13 mouse cellular contexts compared by ENCODE assay signal in genomic region chr3:84218498-84218897, GRCm38 (mm10). TPM values are rescaled to one million over a fixed set of nuclear protein-coding genes. Genes with fewer than 3 reads are reported as not detected.
DNase-seq lines count a peak whose midpoint lies in the region; ATAC-seq and TF ChIP-seq lines count a peak whose summit lies in the region.
"Had no signal": no experiment of that assay in that cellular context is flagged by ENCODE, and none has a peak within 500 bp of the region (broad histone marks: within the 10 kb centered on the region; RNA-seq: fewer than 3 reads in every experiment).

No protein-coding gene starts in this region.

- H3K4me3 ChIP-seq in embryonic facial prominence, embryonic 10.5 days: peak overlapping the region; percentile 8; the same call in 1 of the 2 replicates
- peak overlapping the region; percentile 51 for H3K4me3 ChIP-seq in forebrain, postnatal 0 days (ENCODE audit: low read depth, low read length)
- peak overlapping the region; percentile 58 for H3K4me3 ChIP-seq in midbrain, embryonic 12.5 days

- WGBS in embryonic facial prominence, embryonic 10.5 days: 61% methylated on average over 2 of the region's 2 CpGs
- WGBS in forebrain, postnatal 0 days: 33% methylated on average over 2 of the region's 2 CpGs
- WGBS in midbrain, embryonic 12.5 days: 52% methylated on average over 2 of the region's 2 CpGs

- no peaks in the 10 kb centered on the region for H3K9me3 ChIP-seq in embryonic facial prominence, embryonic 10.5 days
- no peaks in the 10 kb centered on the region for H3K9me3 ChIP-seq in forebrain, postnatal 0 days (ENCODE audit: low read length)
- H3K9me3 ChIP-seq in midbrain, embryonic 12.5 days: no peaks in the 10 kb centered on the region

- H3K4me1 ChIP-seq in embryonic facial prominence, embryonic 10.5 days: peaks cover 59% of the 10 kb centered on the region
- H3K4me1 ChIP-seq in forebrain, postnatal 0 days (ENCODE audit: insufficient read depth): peaks cover 37% of the 10 kb centered on the region
- H3K4me1 ChIP-seq in midbrain, embryonic 12.5 days: peaks cover 64% of the 10 kb centered on the region

- H3K27me3 ChIP-seq in embryonic facial prominence, embryonic 10.5 days (replicated peaks; ENCODE audit: low read depth, poor library complexity, severe bottlenecking): no peaks in the 10 kb centered on the region; the same call in 1 of the 2 replicates
- H3K27me3 ChIP-seq in forebrain, postnatal 0 days (ENCODE audit: insufficient read depth, low read length): no peaks in the 10 kb centered on the region
- no peaks in the 10 kb centered on the region for H3K27me3 ChIP-seq in midbrain, embryonic 12.5 days

- H3K4me2 ChIP-seq in forebrain, postnatal 0 days (ENCODE audit: low read depth): peak overlapping the region; percentile 56
- H3K4me2 ChIP-seq in midbrain, embryonic 12.5 days (replicated peaks): peak overlapping the region; percentile 65

- no peak for ATAC-seq in forebrain, postnatal 0 days
- no peak for ATAC-seq in midbrain, embryonic 12.5 days (ENCODE audit: low FRiP score, low read depth)

- peak overlapping the region; percentile 64; the same call in 1 of the 2 replicates for H3K9ac ChIP-seq in forebrain, postnatal 0 days
- H3K9ac ChIP-seq in midbrain, embryonic 12.5 days (replicated peaks): 0 out of 2 replicates have a peak overlapping the region, but pooled peaks have one; percentile 44

- no peak for TF ChIP-seq CTCF in forebrain, postnatal 0 days (IDR thresholded peaks at IDR 0.05; ENCODE audit: low read depth)

- no peak overlapping the region; the same call in 1 of the 2 replicates for H3K27ac ChIP-seq in embryonic facial prominence, embryonic 10.5 days (replicated peaks)
- peak overlapping the region; percentile 68; the same call in 1 of the 2 replicates for H3K27ac ChIP-seq in forebrain, postnatal 0 days (ENCODE audit: low read depth, low read length)
- no peak overlapping the region for H3K27ac ChIP-seq in midbrain, embryonic 12.5 days (replicated peaks)

- DNase-seq in 3T3-L1 (ENCODE audit: low read depth, low spot score): peak; percentile 36
- DNase-seq in embryonic facial prominence, embryonic 10.5 days (ENCODE audit: low spot score): no peak
- DNase-seq in forebrain, postnatal 0 days: no peak
- DNase-seq in embryo, embryonic 9.5 days (ENCODE audit: extremely low spot score): no peak
- DNase-seq in spleen, postnatal 36 days (ENCODE audit: low spot score in 2 of 2): no peak
- DNase-seq in frontal cortex, postnatal 10 days (ENCODE audit: low spot score in 2 of 2): no peak
- DNase-seq: cerebellum, adult 8-10 months; gastrocnemius, postnatal 14 days; kidney, adult 11 months had no signal

- no peaks in the 10 kb centered on the region for H3K36me3 ChIP-seq in embryonic facial prominence, embryonic 10.5 days (replicated peaks)
- no peaks in the 10 kb centered on the region for H3K36me3 ChIP-seq in forebrain, postnatal 0 days (ENCODE audit: insufficient read depth)
- no peaks in the 10 kb centered on the region for H3K36me3 ChIP-seq in midbrain, embryonic 12.5 days

RNA-seq across cellular contexts. Expression of gene Gm6525, which starts 44.6 kb away (rescaled TPM):
- polyA plus RNA-seq in embryonic facial prominence, embryonic 10.5 days (2016; fragmentation: Nextera tagmentation; extraction: Ambion mirVana): 0.91 and 1.3 TPM in 2 replicates
- 0.29 TPM in 1 of 2 replicates, not detected in the other for total RNA-seq in forebrain, postnatal 0 days (2014; rRNA removed)
- 0.33 and 2.1 TPM in 2 replicates for polyA plus RNA-seq in forebrain, postnatal 0 days (2015; fragmentation: Nextera tagmentation; extraction: Ambion mirVana)
- polyA plus RNA-seq in midbrain, embryonic 12.5 days (2016; fragmentation: Nextera tagmentation; extraction: Ambion mirVana): 3.3 and 3.7 TPM in 2 replicates
- total RNA-seq: adrenal gland, postnatal 4 days; gastrocnemius, postnatal 14 days; layer of hippocampus, adult 8-10 months; liver, adult 2 months had no signal
- polyA plus RNA-seq: liver, adult 2 months had no signal

Comparison
In these comparisons a context has a peak if more than half of its experiments do, and no peak if none do; other contexts are left out.
1. H3K4me3 ChIP-seq: peak in every context shown above with its lines; median percentile 58 in midbrain, embryonic 12.5 days; 51 in forebrain, postnatal 0 days; 8 in embryonic facial prominence, embryonic 10.5 days.